Mouse (Mus musculus) testis, adult 2 months (tissue): Measurements from ENCODE around the gene Fundc1.
"Not testable (repeated sequence)": the region's sequence is repeated elsewhere in the genome, so short reads cannot be mapped to it uniquely, and the experiment has no call there.

Source experiments
- CTCF ChIP-seq: fragments of 200-500 bp; IDR thresholded peaks from 2 replicates; pipeline ENCODE4 v1.5.1; 2012; ENCODE audit warnings: low read depth, mild to moderate bottlenecking, inconsistent platforms, low read length, moderate library complexity; ENCODE audit not compliant: control insufficient read depth, insufficient read depth, insufficient replicate concordance
- POLR2A ChIP-seq: fragments of 200-500 bp; IDR thresholded peaks from 2 replicates; pipeline ENCODE4 v1.6.1; 2012; ENCODE audit warnings: low read depth, mild to moderate bottlenecking, inconsistent platforms, low read length, moderate library complexity; ENCODE audit not compliant: control insufficient read depth

DNA sequence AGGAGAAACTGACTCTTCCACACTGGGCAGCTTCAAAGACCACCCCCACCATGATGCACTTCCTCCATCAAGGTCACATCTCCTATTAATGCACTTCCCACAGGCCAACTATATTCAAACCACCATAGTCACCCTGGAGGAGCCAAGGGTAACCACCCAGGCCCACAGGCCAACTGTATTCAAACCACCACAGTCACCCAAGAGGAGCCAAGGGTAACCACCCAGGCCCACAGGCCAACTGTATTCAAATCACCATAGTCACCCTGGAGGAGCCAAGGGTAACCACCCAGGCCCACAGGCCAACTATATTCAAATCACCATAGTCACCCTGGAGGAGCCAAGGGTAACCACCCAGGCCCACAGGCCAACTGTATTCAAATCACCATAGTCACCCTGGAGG lies 20.5 kb downstream of the Fundc1 start:
- not testable (repeated sequence) for TF ChIP-seq POLR2A, CTCF
